Mouse (Mus musculus) stomach, embryonic 15.5 days (tissue): ENCODE data around the gene Fam227b. TPM values are rescaled to one million over a fixed set of nuclear protein-coding genes. Genes with fewer than 3 reads are reported as not detected.

Experiments
- ATAC-seq: fragments of 200-750 bp; cut with Nextera tagmentation; 2 replicates; pipeline ENCODE4 v1.8.0; 2017; ENCODE audit warnings: low read depth, moderate number of reproducible peaks, moderate TSS enrichment; ENCODE audit not compliant: insufficient read depth, low FRiP score
- H3K27ac ChIP-seq: fragments of 300-500 bp; sonication (generic); 2 replicates; pipeline ENCODE4 v1.5.1; 2015; ENCODE audit warnings: mild to moderate bottlenecking, inconsistent platforms
- H3K27me3 ChIP-seq: fragments of 300-500 bp; sonication (generic); replicated peaks from 2 replicates; pipeline ENCODE4 v1.6.1; 2015; ENCODE audit warnings: inconsistent platforms
- H3K36me3 ChIP-seq: fragments of 300-500 bp; sonication (generic); 2 replicates; pipeline ENCODE4 v1.6.1; 2015; ENCODE audit warnings: inconsistent platforms
- H3K4me1 ChIP-seq: fragments of 300-500 bp; sonication (generic); 2 replicates; pipeline ENCODE4 v1.6.1; 2015; ENCODE audit warnings: inconsistent platforms
- H3K4me2 ChIP-seq: fragments of 300-500 bp; sonication (generic); 2 replicates; pipeline ENCODE4 v1.6.1; 2015; ENCODE audit warnings: mild to moderate bottlenecking, inconsistent platforms
- H3K4me3 ChIP-seq: fragments of 300-500 bp; sonication (generic); replicated peaks from 2 replicates; pipeline ENCODE4 v1.5.1; 2015; ENCODE audit warnings: inconsistent platforms
- H3K9ac ChIP-seq: fragments of 300-500 bp; sonication (generic); 2 replicates; pipeline ENCODE4 v1.6.1; 2015; ENCODE audit warnings: inconsistent platforms
- H3K9me3 ChIP-seq: fragments of 300-500 bp; sonication (generic); 2 replicates; pipeline ENCODE4 v1.6.1; 2016; ENCODE audit warnings: inconsistent platforms
- WGBS: fragments of 180-500 bp; shearing (Covaris S2); methylation state at CpG from one replicate; pipeline ENCODE4 v1.1.7; 2015; 5-methylcytosine and 5-hydroxymethylcytosine counted together
- polyA plus RNA-seq: library from polyadenylated mRNA; unstranded; fragments of >200 nt; fragmentation: Nextera tagmentation; extraction: Ambion mirVana; gene quantifications from 2 replicates; pipeline ENCODE4 v1.2.1, GENCODE M21; 2015

The Fam227b gene
- polyA plus RNA-seq, result not detected in 2 replicates

GRCm38 (mm10) chr2:126151855-126152571 lies at the start of gene Fam227b, which contains the start of gene Dtwd1:
TSS of gene Fam227b (minus strand) at chr2:126152004.
TSS of gene Dtwd1 (plus strand) at chr2:126152141.
- WGBS, result under 1% methylated on average over 57 of the region's 57 CpGs

GRCm38 (mm10) chr2:126198971-126199370 lies 47.2 kb upstream of the Fam227b start:
- no peaks in the 10 kb centered on the region for H3K36me3 ChIP-seq
- H3K4me3 ChIP-seq, result no peak overlapping the region
- no peak overlapping the region for H3K9ac ChIP-seq
- ATAC-seq, result no peak
- no peaks in the 10 kb centered on the region for H3K9me3 ChIP-seq
- whole genome bisulfite sequencing, result 51% methylated on average over 3 of the region's 3 CpGs
- H3K27me3 ChIP-seq, result no peaks in the 10 kb centered on the region
- H3K27ac ChIP-seq, result no peak overlapping the region
- H3K4me2 ChIP-seq, result no peak overlapping the region
- H3K4me1 ChIP-seq, result no peaks in the 10 kb centered on the region

More at GRCm38 (mm10) chr2:126151855-126152571, at the start of gene Fam227b, which contains the start of gene Dtwd1:
- Histone ChIP-seq H3K4me3 (peak within 1 kb of the TSS; percentile 78), H3K27ac (peak within 1 kb of the TSS; percentile 94), H3K4me2 (peak within 1 kb of the TSS; percentile 53), H3K9ac (peak within 1 kb of the TSS; percentile 86), H3K27me3 (no peaks in the 10 kb centered on the region), H3K36me3 (0 out of 2 replicates have a peak, but pooled peaks cover 4% of the 10 kb centered on the region), H3K4me1 (no peaks in the 10 kb centered on the region), H3K9me3 (no peaks in the 10 kb centered on the region)
- peak; percentile 98 for ATAC-seq

- H3K9me3 ChIP-seq, result no peaks in the 10 kb centered on the region
- H3K4me1 ChIP-seq, result no peaks in the 10 kb centered on the region
- H3K4me3 ChIP-seq, result no peak overlapping the region
- H3K27me3 ChIP-seq, result no peaks in the 10 kb centered on the region
- H3K27ac ChIP-seq, result no peak overlapping the region
- WGBS, result 71% methylated on average over 12 of the region's 12 CpGs
- ATAC-seq, result no peak
- H3K36me3 ChIP-seq, result no peaks in the 10 kb centered on the region
- no peak overlapping the region for H3K4me2 ChIP-seq
- no peak overlapping the region for H3K9ac ChIP-seq
Measured at GRCm38 (mm10) chr2:126195631-126196356, 44.0 kb upstream of the Fam227b start.

- Histone ChIP-seq H3K9ac (no peak overlapping the region), H3K9me3 (no peaks in the 10 kb centered on the region), H3K4me1 (no peaks in the 10 kb centered on the region), H3K4me3 (no peak overlapping the region), H3K4me2 (no peak overlapping the region), H3K27ac (no peak overlapping the region), H3K36me3 (no peaks in the 10 kb centered on the region), H3K27me3 (no peaks in the 10 kb centered on the region)
- no peak for ATAC-seq
- 81% methylated on average over 2 of the region's 2 CpGs for WGBS
Measured at GRCm38 (mm10) chr2:126192129-126192528, 40.3 kb upstream of the Fam227b start.

GRCm38 (mm10) chr2:126191306-126191705 lies 39.5 kb upstream of the Fam227b start:
- no peaks in the 10 kb centered on the region for H3K9me3 ChIP-seq
- no peak overlapping the region for H3K4me3 ChIP-seq
- H3K27me3 ChIP-seq, result no peaks in the 10 kb centered on the region
- H3K4me1 ChIP-seq, result no peaks in the 10 kb centered on the region
- 54% methylated on average over 4 of the region's 4 CpGs for WGBS
- no peak overlapping the region for H3K27ac ChIP-seq
- no peak overlapping the region for H3K4me2 ChIP-seq
- no peak overlapping the region for H3K9ac ChIP-seq
- ATAC-seq, result no peak
- no peaks in the 10 kb centered on the region for H3K36me3 ChIP-seq

- H3K9me3 ChIP-seq, result no peaks in the 10 kb centered on the region
- WGBS, result 92% methylated on average over 1 of the region's 1 CpGs
- H3K4me3 ChIP-seq, result no peak overlapping the region
- H3K27ac ChIP-seq, result no peak overlapping the region
- H3K9ac ChIP-seq, result no peak overlapping the region
- H3K4me2 ChIP-seq, result no peak overlapping the region
- no peaks in the 10 kb centered on the region for H3K27me3 ChIP-seq
- no peaks in the 10 kb centered on the region for H3K36me3 ChIP-seq
- no peaks in the 10 kb centered on the region for H3K4me1 ChIP-seq
- ATAC-seq, result no peak
Measured at GRCm38 (mm10) chr2:126171427-126171826, 19.6 kb upstream of the Fam227b start.

- Histone ChIP-seq H3K9me3 (no peaks in the 10 kb centered on the region), H3K27ac (no peak overlapping the region), H3K9ac (no peak overlapping the region), H3K4me1 (no peaks in the 10 kb centered on the region), H3K27me3 (no peaks in the 10 kb centered on the region), H3K4me3 (no peak overlapping the region), H3K4me2 (no peak overlapping the region), H3K36me3 (peaks cover 3% of the 10 kb centered on the region; the same call in 1 of the 2 replicates)
- WGBS, result 88% methylated on average over 8 of the region's 8 CpGs
- ATAC-seq, result no peak
Measured at GRCm38 (mm10) chr2:126166848-126167617, 15.2 kb upstream of the Fam227b start.

- no peaks in the 10 kb centered on the region for H3K4me1 ChIP-seq
- H3K27ac ChIP-seq, result no peak overlapping the region
- ATAC-seq, result no peak
Measured at GRCm38 (mm10) chr2:126166335-126166734, 14.5 kb upstream of the Fam227b start.

GRCm38 (mm10) chr2:126165277-126166018 lies 13.6 kb upstream of the Fam227b start:
- Histone ChIP-seq H3K9me3 (no peaks in the 10 kb centered on the region), H3K9ac (no peak overlapping the region), H3K27me3 (no peaks in the 10 kb centered on the region), H3K4me2 (no peak overlapping the region), H3K4me3 (no peak overlapping the region), H3K27ac (no peak overlapping the region), H3K4me1 (no peaks in the 10 kb centered on the region), H3K36me3 (peaks cover 16% of the 10 kb centered on the region)
- 89% methylated on average over 5 of the region's 5 CpGs for WGBS
- ATAC-seq, result peak; percentile 99

More at GRCm38 (mm10) chr2:126166335-126166734, 14.5 kb upstream of the Fam227b start:
- no peak overlapping the region for H3K4me3 ChIP-seq
- H3K9me3 ChIP-seq, result no peaks in the 10 kb centered on the region
- H3K27me3 ChIP-seq, result no peaks in the 10 kb centered on the region
- H3K9ac ChIP-seq, result no peak overlapping the region
- no peak overlapping the region for H3K4me2 ChIP-seq
- H3K36me3 ChIP-seq, result peaks cover 9% of the 10 kb centered on the region; the same call in 1 of the 2 replicates

- H3K4me2 ChIP-seq, result no peak overlapping the region
- H3K9me3 ChIP-seq, result no peaks in the 10 kb centered on the region
- ATAC-seq, result no peak
- no peaks in the 10 kb centered on the region for H3K36me3 ChIP-seq
- H3K9ac ChIP-seq, result no peak overlapping the region
- no peaks in the 10 kb centered on the region for H3K4me1 ChIP-seq
- no peaks in the 10 kb centered on the region for H3K27me3 ChIP-seq
- H3K4me3 ChIP-seq, result no peak overlapping the region
- no peak overlapping the region for H3K27ac ChIP-seq
Measured at GRCm38 (mm10) chr2:126147723-126148122, 4.1 kb downstream of the Fam227b start.

- no peak overlapping the region for H3K9ac ChIP-seq
- no peak for ATAC-seq
- no peaks in the 10 kb centered on the region for H3K4me1 ChIP-seq
- no peak overlapping the region for H3K27ac ChIP-seq
- no peaks in the 10 kb centered on the region for H3K27me3 ChIP-seq
- no peak overlapping the region for H3K4me3 ChIP-seq
- H3K9me3 ChIP-seq, result no peaks in the 10 kb centered on the region
- no peak overlapping the region for H3K4me2 ChIP-seq
- no peaks in the 10 kb centered on the region for H3K36me3 ChIP-seq
- WGBS, result 80% methylated on average over 4 of the region's 4 CpGs
Measured at GRCm38 (mm10) chr2:126094616-126095015, 57.2 kb downstream of the Fam227b start.
